Mouse (Mus musculus): Measurements from ENCODE around the gene Zfp551.
A peak's percentile ranks its signal among the peaks of the same experiment; 100 is the strongest.

The Zfp551 gene

DNA sequence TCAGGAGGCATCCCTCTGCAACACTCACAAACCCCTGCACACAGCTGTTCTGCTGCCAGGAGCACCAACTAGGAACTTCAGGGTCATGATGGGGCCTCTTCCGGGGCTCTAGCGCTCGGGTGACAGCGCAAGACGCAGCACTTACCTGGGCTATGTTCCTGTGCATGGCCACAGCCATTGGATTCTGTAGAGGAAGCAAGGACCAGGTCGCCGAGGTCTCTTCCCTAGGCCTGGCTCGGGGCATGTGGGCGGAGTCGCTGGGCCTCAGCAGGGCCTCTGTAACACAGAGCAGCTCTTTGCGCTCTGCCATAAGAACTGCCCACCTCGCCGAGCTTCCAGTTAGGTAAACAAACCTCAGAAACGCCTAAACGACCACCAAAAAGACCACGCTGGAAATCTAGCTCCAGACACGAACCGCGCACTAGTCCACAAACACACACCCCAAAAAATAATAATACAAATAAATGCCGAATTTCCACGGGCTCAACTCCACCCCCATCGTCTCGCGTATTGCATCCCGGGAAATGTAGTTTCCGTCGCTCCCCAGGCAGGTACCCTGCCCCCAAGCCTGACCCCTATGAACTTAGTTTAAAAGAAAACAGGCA lies at the start of gene Zfp551:
Gene Zfp551 (minus strand): TSS at position 507 of the 605 bp plus-strand sequence.
- peak; percentile 31 for DNase-seq (ENCODE audit: low spot score)

DNA sequence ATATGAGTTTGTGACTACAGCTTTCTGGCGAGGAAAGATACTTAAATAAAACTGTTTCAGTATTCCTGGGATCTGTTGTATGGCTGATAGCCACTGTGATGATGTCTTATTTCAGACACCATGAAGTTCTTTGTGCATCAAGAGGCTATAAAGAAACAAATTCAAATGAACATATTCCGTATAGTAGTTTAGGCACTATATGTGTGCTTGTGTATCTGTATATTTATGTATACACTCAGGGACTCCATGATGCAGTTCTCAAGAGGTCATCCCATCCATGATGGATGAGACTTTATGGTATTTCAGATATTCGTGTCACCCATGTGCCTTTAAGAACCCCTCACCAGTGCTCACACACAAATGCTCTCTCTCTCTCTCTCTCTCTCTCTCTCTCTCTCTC lies 304 bp upstream of the Zfp551 start:
- DNase-seq (ENCODE audit: low spot score): no peak

DNA sequence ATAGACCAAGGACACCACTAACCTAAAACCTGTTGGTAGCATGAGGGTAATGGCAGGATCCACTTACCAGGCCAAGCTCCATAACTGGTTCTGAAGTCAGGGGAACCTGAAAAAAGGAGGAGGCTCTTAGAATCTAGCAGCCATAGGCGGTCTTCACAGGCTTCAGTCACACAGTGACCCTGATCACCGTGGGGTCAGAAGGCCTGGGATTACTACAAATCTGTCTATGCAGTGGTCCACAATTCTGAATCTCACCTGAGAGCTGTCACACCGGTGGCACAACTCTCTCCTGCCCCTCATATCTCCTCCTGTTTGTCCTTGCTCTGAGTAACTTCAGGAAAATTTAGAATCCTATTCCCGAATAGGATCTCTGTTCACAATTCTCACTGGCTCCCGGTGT lies 810 bp downstream of the Zfp551 start:
- no peak for DNase-seq (ENCODE audit: low spot score)

DNA sequence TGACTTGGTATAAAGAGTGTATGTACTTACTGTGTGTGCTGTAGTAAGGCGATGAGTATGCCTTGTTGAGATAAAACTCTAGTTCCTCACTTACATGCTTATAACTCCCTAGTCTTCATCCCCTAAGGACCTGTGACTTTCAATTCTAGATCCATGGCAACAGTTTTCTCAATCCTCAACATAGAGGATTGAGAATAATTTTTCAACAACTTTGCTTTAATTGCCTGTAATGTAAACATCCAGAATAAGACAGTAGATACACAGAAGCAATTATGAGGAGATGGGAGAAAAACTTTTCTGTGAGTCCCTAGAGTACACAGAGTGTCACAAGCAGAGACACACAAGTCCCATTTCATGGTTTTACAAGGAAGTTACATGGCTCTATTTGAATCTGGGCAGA lies 53.4 kb downstream of the Zfp551 start, which contains the start of gene Vmn1r84:
Gene Vmn1r84 (minus strand): TSS at position 101 of the 400 bp plus-strand sequence.
- DNase-seq (ENCODE audit: low spot score): no peak
